Mouse (Mus musculus) lung, embryonic 16.5 days (tissue): ENCODE measurements around the gene Rundc3a. TPM values are rescaled to one million over a fixed set of nuclear protein-coding genes. Genes with fewer than 3 reads are reported as not detected.

Experiments
- ATAC-seq: fragments of 200-750 bp; cut with Nextera tagmentation; 2 replicates; pipeline ENCODE4 v1.8.0; 2017; ENCODE audit warnings: low read depth, mild to moderate bottlenecking, moderate library complexity
- H3K27ac ChIP-seq: fragments of 300-500 bp; sonication (generic); 2 replicates; pipeline ENCODE4 v1.5.1; 2014; ENCODE audit warnings: mild to moderate bottlenecking, control low read depth, low read length
- H3K27me3 ChIP-seq: fragments of 300-500 bp; sonication (generic); 2 replicates; pipeline ENCODE4 v1.6.1; 2014; ENCODE audit warnings: low read depth, low read length, mixed read lengths; ENCODE audit not compliant: control insufficient read depth, insufficient read depth
- H3K36me3 ChIP-seq: fragments of 300-500 bp; sonication (generic); 2 replicates; pipeline ENCODE4 v1.6.1; 2014; ENCODE audit warnings: low read length; ENCODE audit not compliant: control insufficient read depth, insufficient read depth
- H3K4me1 ChIP-seq: fragments of 300-500 bp; sonication (generic); replicated peaks from 2 replicates; pipeline ENCODE4 v1.6.1; 2014; ENCODE audit warnings: low read length, mixed read lengths; ENCODE audit not compliant: control insufficient read depth, insufficient read depth
- H3K4me2 ChIP-seq: fragments of 300-500 bp; sonication (generic); 2 replicates; pipeline ENCODE4 v1.6.1; 2014; ENCODE audit warnings: low read depth, low read length, control low read depth
- H3K4me3 ChIP-seq: fragments of 300-500 bp; sonication (generic); 2 replicates; pipeline ENCODE4 v1.5.1; 2014; ENCODE audit warnings: mild to moderate bottlenecking, low read length, control low read depth
- H3K9ac ChIP-seq: fragments of 300-500 bp; sonication (generic); 2 replicates; pipeline ENCODE4 v1.6.1; 2014; ENCODE audit warnings: low read length, control low read depth
- H3K9me3 ChIP-seq: fragments of 300-500 bp; sonication (generic); 2 replicates; pipeline ENCODE4 v1.6.1; 2016; ENCODE audit warnings: low read length; ENCODE audit not compliant: control insufficient read depth
- WGBS: fragments of 180-500 bp; shearing (Covaris S2); extraction: QIAGEN DNeasy Blood & Tissue Kit; methylation state at CpG from one replicate; pipeline ENCODE4 v1.1.7; 2014; 5-methylcytosine and 5-hydroxymethylcytosine counted together
- polyA plus RNA-seq: library from polyadenylated mRNA; unstranded; fragments of >200 nt; fragmentation: Nextera tagmentation; extraction: Ambion mirVana; gene quantifications from 2 replicates; pipeline ENCODE4 v1.2.1, GENCODE M21; 2015

Rundc3a gene
- polyA plus RNA-seq, 1 experiment from 2014 or later: 1.8 TPM

DNA sequence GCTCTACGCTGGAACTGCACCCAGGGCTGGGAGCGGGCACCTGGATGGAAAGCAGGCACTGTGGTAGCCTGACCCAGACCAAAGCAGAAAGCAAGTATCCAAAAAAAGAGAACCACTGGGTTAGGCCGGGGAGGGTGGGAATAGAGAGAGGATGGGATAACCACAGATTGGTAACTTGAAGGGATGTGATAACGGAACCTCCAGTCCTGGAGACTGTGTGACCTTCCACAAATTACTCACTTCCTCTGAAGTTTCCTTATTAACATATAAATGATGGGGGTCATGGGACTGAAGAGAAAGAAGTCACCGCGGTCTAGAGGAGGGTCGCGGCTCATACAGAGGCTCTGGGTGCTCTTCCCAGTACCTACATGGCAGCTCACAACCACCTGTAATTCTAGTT, 47.1 kb downstream of the Rundc3a start:
- WGBS: 92% methylated on average over 8 of the region's 8 CpGs
- Histone ChIP-seq H3K36me3 (peaks cover 39% of the 10 kb centered on the region), H3K4me1 (peaks cover 31% of the 10 kb centered on the region), H3K4me3 (no peak overlapping the region), H3K27me3 (no peaks in the 10 kb centered on the region), H3K4me2 (no peak overlapping the region), H3K9me3 (no peaks in the 10 kb centered on the region), H3K9ac (no peak overlapping the region), H3K27ac (no peak overlapping the region)
- no peak for ATAC-seq

DNA sequence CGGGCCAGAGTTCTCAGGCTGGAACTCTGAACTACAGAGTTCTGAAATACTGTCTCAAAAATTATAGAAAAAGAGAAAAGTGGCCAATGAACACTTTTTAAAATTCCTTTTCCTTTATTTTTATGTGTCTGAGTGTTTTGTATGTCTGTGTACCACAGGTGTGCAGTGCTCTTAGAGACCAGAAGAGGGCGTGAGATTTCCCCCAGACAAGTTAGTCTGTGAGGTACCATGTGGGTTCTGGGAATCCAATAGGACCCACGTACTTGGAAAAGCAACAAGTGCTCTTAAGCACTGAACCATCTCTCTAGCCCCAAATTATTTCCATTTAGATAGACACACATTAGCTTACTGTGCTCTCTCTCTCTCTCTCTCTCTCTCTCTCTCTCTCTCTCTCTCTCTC, 48.2 kb downstream of the Rundc3a start:
- Histone ChIP-seq H3K4me3 (no peak overlapping the region), H3K27me3 (no peaks in the 10 kb centered on the region), H3K36me3 (peaks cover 28% of the 10 kb centered on the region), H3K4me1 (peaks cover 41% of the 10 kb centered on the region), H3K9ac (no peak overlapping the region), H3K27ac (no peak overlapping the region), H3K4me2 (no peak overlapping the region), H3K9me3 (no peaks in the 10 kb centered on the region)
- ATAC-seq: no peak
- 75% methylated on average over 3 of the region's 3 CpGs for WGBS

DNA sequence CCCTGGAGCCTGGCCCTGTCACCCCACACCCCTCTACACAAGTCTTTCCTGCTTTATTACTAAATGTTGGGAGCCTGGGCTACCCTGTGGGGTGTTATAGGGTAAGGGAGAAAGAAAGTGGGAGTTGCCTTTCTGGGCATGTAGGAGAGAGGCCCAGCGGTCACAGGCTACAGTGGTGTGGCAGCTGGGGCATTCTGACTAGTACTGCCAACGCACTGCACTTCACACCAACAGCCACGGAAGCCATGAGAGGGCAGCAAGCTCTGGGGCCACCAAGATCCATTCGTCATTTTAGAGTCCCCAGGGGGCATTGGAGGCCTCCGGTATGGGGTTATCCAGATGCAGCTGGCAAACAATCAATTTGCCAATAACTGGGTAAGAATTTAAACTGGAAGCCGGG, 48.9 kb downstream of the Rundc3a start:
- WGBS: 83% methylated on average over 6 of the region's 6 CpGs
- no peak overlapping the region for H3K4me3 ChIP-seq
- H3K4me2 ChIP-seq: no peak overlapping the region
- H3K27me3 ChIP-seq: no peaks in the 10 kb centered on the region
- ATAC-seq: no peak
- H3K4me1 ChIP-seq: peaks cover 42% of the 10 kb centered on the region
- H3K27ac ChIP-seq: no peak overlapping the region
- H3K36me3 ChIP-seq: peaks cover 28% of the 10 kb centered on the region
- no peak overlapping the region for H3K9ac ChIP-seq
- no peaks in the 10 kb centered on the region for H3K9me3 ChIP-seq

DNA sequence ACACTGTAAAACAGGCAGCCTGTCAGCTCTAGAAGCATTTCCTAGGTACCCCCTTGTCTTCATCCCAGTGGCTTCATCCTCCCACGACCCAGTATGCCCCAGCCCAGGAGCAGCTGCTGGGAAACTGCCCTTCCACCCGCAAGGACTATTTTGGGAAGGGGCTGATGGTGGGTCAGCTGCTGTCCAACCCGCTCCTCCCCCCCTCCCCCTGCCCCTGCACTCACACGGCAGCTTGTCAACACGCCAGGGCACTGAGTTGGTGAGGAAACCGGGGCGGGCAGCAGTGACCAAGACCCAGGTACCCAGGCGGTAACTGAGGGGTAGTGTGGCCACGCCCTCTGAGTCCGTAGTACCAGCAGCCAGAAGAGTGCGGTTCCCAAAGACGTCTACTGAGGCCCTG, 50.5 kb downstream of the Rundc3a start:
- peaks cover 28% of the 10 kb centered on the region for H3K36me3 ChIP-seq
- H3K4me3 ChIP-seq: no peak overlapping the region
- no peaks in the 10 kb centered on the region for H3K27me3 ChIP-seq
- peaks cover 39% of the 10 kb centered on the region for H3K4me1 ChIP-seq
- WGBS: 69% methylated on average over 12 of the region's 12 CpGs
- H3K9ac ChIP-seq: no peak overlapping the region
- H3K27ac ChIP-seq: no peak overlapping the region
- no peak for ATAC-seq
- no peaks in the 10 kb centered on the region for H3K9me3 ChIP-seq
- no peak overlapping the region for H3K4me2 ChIP-seq

DNA sequence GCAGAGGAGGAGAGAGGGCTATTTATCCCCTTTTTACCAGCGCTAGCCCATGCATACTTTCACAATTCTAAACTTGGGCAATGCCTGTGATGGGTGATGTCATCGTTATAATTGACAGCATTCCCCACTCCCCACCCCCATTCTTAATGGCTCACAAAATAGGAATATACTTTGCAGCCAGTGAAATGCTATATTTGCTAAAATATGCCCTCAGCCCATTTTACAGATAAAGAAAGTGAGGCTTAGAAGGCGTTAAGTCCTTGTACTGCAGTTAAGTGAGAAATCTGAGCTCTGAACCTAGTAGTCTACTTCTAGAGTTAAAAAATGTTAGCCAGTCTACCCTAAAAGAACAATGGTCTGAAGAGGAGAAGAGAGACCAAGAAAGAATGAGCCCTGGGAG, 51.1 kb downstream of the Rundc3a start:
- Histone ChIP-seq H3K27me3 (no peaks in the 10 kb centered on the region), H3K9ac (no peak overlapping the region), H3K9me3 (no peaks in the 10 kb centered on the region), H3K27ac (no peak overlapping the region), H3K4me3 (no peak overlapping the region), H3K4me2 (no peak overlapping the region), H3K36me3 (peaks cover 25% of the 10 kb centered on the region), H3K4me1 (peaks cover 42% of the 10 kb centered on the region)
- no peak for ATAC-seq
- 81% methylated on average over 3 of the region's 3 CpGs for WGBS

DNA sequence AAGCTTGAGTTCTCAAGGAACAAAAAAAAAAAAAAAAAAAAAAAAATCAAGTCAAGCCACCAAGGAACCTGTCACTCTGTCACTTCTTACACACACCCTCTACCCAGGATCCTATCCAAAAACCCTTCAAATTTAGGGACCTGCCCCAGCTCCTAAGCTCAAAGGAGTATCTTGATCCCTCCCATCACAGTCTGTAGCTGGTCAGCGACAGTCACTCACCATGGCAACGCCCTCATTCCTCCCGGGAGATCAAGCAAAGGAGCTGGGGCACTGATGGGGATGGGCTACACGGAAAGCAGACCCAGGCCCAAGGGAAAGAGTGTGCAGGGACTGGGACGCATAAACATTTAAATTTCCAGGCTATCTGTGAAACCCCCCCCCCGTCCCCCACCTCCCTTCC, 51.6 kb downstream of the Rundc3a start:
- no peak for ATAC-seq
- H3K36me3 ChIP-seq: peaks cover 23% of the 10 kb centered on the region
- H3K9ac ChIP-seq: no peak overlapping the region
- peak overlapping the region; percentile 89; the same call in 1 of the 2 replicates for H3K27ac ChIP-seq
- 15% methylated on average over 6 of the region's 6 CpGs for WGBS
- no peak overlapping the region for H3K4me3 ChIP-seq
- H3K9me3 ChIP-seq: no peaks in the 10 kb centered on the region
- no peak overlapping the region for H3K4me2 ChIP-seq
- H3K4me1 ChIP-seq: peaks cover 42% of the 10 kb centered on the region
- no peaks in the 10 kb centered on the region for H3K27me3 ChIP-seq

DNA sequence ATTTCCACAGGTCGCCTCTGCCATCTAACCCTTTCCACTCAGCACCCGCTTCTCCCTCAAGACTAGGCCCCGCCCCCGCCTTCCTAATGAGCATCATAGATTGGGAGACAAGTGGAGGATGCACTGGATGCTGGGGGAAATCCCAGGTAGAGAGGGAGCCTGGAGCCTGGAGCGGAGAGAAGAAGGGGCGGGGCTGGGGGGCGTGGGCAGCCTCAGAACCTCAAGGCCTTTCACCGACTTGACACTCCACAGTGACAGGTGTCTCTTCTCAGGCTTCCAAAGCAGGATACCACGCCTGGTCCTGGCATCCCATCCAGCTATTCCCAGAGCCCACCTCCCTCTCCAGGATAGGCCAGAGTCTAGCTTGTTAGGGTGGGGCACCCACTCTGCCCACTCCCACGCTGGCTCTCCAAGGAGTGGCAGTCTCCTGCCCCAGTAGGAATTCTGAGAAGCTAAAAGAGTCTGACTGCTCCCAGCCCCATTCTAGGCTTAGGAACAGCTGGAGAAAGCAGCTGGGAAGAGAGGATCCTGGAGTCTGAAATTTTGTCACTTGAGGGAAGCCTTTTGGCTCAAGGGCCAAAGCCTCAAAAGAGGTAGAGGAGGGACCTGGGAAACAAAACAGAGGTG, 52.2 kb downstream of the Rundc3a start:
- H3K4me2 ChIP-seq: peak overlapping the region; percentile 83
- H3K4me1 ChIP-seq: peaks cover 42% of the 10 kb centered on the region
- H3K27me3 ChIP-seq: no peaks in the 10 kb centered on the region
- ATAC-seq: peak; percentile 49
- H3K9me3 ChIP-seq: no peaks in the 10 kb centered on the region
- peaks cover 18% of the 10 kb centered on the region for H3K36me3 ChIP-seq
- no peak overlapping the region for H3K9ac ChIP-seq
- H3K27ac ChIP-seq: peak overlapping the region; percentile 89
- peak overlapping the region; percentile 88; the same call in 1 of the 2 replicates for H3K4me3 ChIP-seq
- WGBS: 16% methylated on average over 10 of the region's 10 CpGs

DNA sequence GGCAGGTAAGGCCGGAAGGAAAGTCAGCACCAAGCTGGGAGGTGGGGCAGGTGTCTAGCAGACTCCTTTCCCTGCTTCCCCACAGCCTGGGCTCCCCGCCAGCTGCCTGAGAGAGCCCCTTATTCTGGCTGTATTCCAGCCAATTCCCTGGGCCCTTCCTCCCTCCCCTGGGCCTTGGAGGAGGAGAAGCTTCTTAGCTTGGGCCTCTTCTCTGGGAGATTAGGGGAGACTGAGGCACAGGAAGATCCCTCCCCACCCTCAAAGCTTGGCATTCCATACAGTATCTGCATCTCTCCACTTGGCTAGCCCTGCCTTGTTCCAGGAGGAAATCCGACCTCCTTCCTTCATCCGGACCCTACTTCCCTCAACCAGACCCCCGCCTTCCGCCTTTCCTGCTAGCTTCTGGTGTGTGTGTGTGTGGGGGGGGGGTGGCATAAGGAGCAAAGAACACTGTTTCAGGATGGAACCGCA, 52.7 kb downstream of the Rundc3a start:
- peak overlapping the region; percentile 83 for H3K4me2 ChIP-seq
- under 1% methylated on average over 7 of the region's 7 CpGs for WGBS
- peaks cover 18% of the 10 kb centered on the region for H3K36me3 ChIP-seq
- H3K4me3 ChIP-seq: peak overlapping the region; percentile 88
- H3K9me3 ChIP-seq: no peaks in the 10 kb centered on the region
- peak; percentile 52 for ATAC-seq
- no peaks in the 10 kb centered on the region for H3K27me3 ChIP-seq
- H3K9ac ChIP-seq: peak overlapping the region; percentile 98
- H3K27ac ChIP-seq: peak overlapping the region; percentile 89
- peaks cover 42% of the 10 kb centered on the region for H3K4me1 ChIP-seq

DNA sequence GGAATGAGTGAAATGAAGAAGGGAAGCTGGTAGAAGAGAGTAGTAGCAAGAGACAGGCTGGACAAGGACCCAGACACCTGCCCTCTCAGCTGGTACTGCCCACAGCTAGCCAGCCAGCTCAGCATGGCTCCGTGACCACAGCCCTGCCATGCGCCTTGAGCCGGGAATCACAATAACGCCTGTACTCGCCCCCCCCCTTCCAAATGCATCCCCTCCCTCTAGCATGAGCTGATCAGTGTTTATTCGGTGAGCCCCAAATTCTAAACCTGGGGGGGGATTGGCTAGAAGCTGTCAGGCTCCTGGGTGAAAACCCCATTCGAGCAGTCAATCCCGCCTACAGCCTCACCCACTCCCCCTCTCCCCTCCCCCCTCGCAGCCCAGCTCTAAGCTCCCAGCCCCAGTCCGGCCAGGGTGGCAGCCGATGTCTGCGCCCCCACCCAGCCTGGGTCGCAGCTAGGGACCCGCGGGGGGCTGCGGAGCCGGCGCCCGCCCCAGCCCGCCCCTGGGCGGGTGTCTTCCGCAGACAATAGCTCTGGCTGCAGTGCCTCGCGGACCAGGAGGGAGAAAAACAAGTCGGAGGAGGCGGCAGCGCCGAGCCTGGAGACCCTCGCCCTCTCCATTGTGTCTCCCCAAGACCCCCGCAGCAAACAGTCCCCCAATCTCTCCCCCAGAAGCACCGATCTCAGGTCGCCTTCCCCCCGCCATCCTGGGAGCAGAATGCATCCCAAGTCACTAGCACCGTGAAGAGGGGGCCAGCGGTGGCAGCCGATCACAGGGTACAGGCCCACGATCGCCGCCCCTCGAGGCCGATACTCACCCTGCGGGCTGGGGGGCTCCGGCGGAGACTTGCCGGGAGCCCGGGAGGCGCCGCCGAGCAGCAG, 53.6 kb downstream of the Rundc3a start:
- Histone ChIP-seq H3K27ac (peak overlapping the region; percentile 89), H3K4me2 (peak overlapping the region; percentile 83), H3K4me3 (peak overlapping the region; percentile 88), H3K9me3 (no peaks in the 10 kb centered on the region), H3K36me3 (peaks cover 10% of the 10 kb centered on the region), H3K27me3 (no peaks in the 10 kb centered on the region), H3K9ac (peak overlapping the region; percentile 98), H3K4me1 (peaks cover 42% of the 10 kb centered on the region)
- peak; percentile 46 for ATAC-seq
- WGBS: 1% methylated on average over 45 of the region's 49 CpGs
